Mouse (Mus musculus) retina, postnatal 1 day (tissue): Measurements from ENCODE around the gene Repin1.
A peak's percentile ranks its signal among the peaks of the same experiment; 100 is the strongest.
"Not testable (repeated sequence)": the region's sequence is repeated elsewhere in the genome, so short reads cannot be mapped to it uniquely, and the experiment has no call there.

Source experiments
- DNase-seq: peaks from one replicate; pipeline ENCODE4 v3.0.0-alpha.2; 2012

Repin1 gene

GRCm38 (mm10) chr6:48581257-48581656 lies 12.4 kb upstream of the Repin1 start:
- DNase-seq, result no peak

DNA sequence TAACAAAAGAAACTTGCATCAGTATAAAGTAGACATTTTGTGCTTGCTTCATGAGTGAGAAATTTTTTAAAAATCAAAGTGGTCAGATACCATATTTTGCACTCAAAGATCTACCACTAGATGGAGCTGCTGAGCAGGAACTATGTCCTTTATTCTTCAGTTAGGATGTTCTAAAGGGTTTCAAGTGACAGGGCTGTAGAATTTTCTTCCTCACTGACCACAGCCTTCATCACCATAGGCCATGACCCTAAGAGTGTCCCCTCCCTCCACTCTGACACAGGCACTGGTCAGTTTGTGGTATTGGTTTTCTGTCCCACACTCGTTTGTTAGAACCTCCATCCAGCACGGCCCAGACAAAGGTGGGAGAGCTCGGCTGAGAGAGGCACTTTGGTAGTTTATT lies 11.6 kb upstream of the Repin1 start:
- peak; percentile 75 for DNase-seq

DNA sequence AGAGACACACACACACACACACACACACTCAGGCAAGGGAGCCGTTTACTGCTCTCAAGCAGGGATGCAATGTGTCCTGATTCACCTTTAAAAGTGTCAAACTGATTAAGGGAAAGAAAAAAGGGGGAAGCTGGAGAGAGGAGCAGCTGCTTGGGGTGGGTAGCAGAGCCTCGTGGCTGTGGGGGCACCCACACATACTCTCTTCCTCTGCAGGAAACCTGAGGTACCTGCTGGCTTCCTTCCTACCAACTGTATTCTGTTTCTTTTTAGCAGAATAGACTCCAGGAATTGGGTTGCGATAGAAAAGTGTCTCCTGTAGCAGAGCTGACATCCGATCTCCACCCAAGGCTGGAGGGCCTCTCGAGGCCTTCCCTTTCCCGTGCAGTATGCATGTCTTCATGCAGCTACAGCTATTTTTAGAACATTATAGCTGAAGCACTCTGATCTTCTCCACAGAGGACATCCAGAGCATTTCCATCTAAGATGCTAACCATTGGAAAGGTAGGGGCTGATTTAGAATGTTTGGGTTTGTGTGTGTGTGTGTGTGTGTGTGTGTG lies 4.4 kb upstream of the Repin1 start, which contains the start of gene Gm45021:
TSS of gene Gm45021 (plus strand) at position 417 of the 557 bp plus-strand sequence.
- DNase-seq, result no peak

DNA sequence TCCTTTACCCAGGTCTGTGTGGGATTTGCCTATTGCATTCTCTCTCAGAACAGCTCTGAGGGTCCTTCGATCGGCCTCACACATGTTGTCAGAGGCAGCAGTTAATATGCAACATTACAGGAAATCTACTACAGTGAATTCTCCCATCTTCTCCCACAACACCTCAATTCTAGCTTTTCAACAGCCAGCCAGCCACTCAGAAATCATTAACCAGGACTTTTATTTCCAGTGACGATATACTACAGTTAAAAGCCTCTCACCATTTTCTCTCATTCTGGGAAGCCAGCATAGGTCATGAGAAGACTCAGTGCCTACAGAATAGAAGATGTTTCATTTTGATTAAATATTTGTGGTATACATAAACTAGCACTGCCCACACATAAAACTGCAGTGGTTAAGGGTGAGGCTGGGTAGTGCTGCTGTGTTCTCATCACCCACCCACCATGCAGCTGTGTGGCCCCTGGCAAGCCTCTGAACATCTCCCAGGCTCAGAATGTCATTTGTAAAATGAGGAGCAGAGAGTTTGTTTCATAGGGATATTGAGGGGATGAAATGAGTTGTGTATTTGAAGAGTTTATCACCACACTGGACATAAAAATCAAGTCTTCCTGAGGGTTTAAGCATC lies 2.4 kb upstream of the Repin1 start:
- no peak for DNase-seq

GRCm38 (mm10) chr6:48591871-48592270 lies 1.8 kb upstream of the Repin1 start:
- DNase-seq, result no peak

DNA sequence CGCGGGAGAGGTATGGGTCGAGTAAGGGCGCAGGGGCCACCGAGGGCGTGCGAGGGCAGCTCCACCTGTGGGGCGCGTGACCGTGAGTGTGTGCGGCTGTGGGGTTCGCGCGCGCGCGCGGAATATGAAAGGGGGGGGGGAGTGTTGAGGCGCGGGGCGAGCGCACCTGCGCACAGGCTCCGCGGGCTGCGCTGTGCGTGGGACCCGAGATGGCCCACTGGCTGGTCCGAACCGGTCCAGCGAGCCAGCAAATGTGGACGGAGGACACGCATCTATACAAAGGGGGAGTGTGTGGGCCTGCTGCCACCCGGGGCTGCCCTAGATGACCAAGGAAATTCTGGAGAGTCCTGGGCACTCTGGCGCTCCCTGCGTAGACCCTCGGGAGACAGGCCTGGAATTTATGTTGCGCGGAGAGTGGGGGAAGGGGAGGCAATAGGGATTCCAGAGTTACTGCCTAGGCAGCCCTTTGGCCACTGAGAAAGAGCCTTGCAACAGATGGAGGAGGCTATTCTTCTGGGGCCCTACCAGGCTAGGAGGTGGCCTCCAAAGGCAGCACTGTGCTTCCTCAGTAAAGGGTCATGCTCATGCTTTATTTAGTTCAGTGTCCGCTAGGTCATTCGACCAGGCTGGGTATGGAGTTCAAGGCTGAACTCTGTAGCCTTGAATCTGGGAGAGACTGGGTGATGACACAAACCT lies 508 bp downstream of the Repin1 start:
- DNase-seq, result peak; percentile 77

DNA sequence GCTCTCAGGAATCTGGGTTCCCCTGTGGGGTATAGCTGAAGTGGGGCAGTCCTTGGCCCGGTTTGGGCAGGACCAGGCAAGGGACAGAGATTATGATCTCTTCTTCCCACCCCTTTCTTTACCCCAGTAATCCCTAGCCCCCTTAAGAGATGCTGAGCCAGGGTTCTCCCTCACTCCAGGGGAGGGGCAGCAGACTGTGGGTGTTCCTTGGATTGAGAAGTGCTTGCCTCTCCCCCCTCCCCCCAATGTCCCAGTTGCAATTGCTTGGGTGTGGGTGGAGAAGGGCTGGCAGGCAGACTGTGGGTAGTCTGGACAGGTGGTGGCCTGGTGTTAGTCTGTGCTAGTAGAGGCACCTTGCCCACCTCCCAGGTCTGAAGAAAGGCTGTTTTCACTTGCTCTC lies 1.6 kb downstream of the Repin1 start:
- DNase-seq, result no peak

GRCm38 (mm10) chr6:48596545-48597232 lies 3.0 kb downstream of the Repin1 start:
- DNase-seq, result no peak

DNA sequence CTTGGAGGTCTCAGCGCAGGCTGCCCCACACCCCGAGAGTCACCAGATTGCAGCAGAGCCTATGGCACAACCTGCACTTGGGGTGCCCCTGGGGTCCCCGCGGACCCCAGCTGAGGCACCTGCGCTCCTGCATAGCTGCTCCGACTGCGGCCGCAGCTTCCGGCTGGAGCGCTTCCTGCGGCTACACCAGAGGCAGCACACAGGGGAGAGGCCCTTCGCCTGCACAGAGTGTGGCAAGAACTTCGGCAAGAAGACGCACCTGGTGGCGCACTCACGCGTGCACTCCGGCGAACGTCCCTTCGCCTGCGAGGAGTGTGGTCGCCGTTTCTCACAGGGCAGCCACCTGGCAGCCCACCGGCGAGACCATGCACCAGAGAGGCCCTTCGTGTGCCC lies 3.5 kb downstream of the Repin1 start:
- DNase-seq, result no peak

DNA sequence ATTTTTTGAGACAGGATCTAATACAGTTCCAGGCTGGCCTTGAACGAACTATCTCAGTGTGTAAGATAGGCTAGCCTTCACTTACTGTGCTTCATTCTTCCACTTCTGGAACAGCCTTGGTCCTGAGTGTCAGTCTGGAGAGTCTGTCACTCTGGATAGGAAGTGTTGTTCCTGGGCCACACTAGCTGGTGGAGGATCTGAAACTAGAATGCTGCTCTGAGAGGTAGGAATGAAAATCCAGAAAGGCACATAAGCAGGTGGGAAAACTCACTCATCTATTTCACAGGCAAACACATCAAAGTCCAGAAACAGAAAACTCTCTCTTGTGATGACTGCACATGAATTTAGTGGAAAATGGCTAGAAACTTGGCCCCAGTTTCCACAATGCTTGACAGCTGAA lies 6.9 kb downstream of the Repin1 start:
- DNase-seq, result no peak

DNA sequence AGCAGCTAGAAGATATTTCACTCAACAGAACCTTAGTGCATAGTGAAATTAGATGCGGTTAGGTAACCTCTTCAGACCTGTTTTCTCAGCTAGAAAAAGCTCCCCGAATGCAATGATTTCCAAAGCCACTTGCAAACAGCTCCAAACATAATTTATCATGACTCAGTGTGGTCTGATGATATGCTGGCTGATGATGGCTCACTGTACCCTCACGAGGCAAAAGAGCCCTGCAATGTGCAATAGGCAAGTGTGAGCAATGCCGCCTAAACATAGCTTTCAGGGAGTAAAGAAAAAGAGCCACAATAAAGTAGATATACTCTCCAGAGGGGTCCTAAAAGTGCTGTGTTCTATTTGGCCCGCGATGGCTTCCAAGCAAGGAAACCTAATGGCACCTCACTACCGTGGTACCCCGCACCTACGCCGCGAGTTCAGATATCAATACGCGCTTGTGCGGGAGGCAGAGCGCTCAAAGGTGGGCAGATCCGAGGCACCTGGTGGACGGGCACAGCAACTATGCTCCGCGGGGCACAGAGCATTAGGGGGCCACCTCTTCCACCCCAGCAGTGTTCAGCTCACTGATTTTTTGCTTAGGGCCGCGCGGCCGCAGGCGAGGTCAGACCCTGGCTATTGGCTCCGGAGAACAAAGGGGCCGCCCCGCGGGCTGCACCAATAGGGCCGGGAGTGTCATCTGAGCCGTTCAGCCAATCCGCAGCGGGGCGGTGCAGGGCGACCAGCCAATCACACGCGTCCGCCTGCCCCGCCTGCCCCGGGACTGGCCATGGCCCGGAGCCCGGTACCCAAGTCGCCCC lies 7.8 kb downstream of the Repin1 start, which contains the start of gene Zfp775:
TSS of gene Zfp775 (plus strand) at position 793 of the 809 bp plus-strand sequence.
- peak; percentile 96 for DNase-seq

DNA sequence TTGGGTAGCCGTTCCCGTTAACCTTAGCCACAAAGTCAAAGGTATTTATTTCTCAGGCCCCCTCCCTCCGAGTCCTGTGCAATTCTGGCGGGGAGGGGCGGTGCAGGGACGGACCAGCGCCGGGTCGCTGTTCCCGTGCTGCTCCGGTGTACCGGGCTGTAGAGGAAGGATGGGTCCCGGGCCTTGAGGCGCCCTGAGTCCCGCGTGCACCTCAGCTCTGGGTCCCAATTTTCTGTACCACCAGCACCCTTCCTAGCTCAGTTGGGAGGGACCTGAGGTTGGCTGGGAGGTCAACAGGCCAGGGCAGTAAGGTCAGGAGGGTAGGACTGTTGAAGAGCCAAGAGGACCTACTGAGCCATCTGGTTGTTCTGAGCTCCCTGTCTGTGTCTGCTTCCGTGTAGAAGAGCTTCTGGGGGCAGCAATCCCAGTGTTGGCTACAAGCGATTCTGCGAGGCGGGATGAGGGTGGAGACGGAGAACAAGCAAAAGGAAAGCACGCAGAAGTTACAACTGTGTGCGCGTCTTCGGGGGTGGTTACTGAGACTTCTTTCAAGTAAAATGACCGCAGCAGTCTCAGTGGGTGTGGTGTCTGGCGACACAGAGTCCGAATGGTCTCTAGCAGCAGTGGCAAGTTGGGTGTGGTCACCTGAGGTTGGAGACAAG lies 8.5 kb downstream of the Repin1 start:
- no peak for DNase-seq

- no peak for DNase-seq
Measured at GRCm38 (mm10) chr6:48608124-48608523, 14.4 kb downstream of the Repin1 start.

- DNase-seq, result no peak
Measured at GRCm38 (mm10) chr6:48609512-48609911, 15.8 kb downstream of the Repin1 start.

- no peak for DNase-seq
Measured at GRCm38 (mm10) chr6:48610657-48611056, 17.0 kb downstream of the Repin1 start.

DNA sequence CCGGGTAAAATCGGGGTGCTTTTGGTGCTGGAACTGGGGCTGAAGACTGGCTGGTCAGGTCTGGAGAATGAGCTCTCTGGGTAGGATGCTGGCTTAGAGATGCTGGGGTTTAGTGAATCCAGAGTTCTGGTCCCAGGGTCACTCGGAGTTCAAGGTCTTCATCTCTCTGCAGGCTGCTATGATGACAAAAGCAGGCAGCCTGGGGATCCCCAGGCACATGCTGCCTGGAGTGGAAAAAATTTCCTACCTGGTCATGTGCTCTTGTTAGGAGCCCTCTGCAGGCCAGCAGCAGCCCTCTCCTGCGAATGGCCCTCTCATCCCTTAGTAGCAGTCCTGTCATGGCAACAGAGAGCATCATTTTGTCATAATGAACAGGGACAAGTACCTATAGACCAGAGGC lies 19.8 kb downstream of the Repin1 start:
- DNase-seq, result no peak

DNA sequence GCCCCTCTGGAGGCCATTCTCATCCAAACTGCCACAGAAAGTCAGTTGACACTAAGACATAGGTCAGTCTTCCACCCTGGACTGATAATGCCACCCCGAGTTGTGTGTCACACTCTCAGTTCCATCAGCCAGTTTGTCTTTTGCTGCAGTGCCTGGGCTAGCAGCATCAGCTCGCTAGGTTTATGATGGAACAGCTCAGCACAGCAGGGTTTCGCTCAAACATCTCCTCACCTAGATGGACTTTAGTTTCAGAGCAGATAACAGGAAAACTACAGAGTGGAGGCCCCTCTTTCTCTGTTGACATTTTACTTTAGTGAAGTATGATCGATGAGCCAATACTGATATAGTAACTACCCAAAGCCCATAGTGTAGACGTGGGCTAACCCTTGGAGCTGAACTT lies 21.1 kb downstream of the Repin1 start:
- DNase-seq, result no peak

DNA sequence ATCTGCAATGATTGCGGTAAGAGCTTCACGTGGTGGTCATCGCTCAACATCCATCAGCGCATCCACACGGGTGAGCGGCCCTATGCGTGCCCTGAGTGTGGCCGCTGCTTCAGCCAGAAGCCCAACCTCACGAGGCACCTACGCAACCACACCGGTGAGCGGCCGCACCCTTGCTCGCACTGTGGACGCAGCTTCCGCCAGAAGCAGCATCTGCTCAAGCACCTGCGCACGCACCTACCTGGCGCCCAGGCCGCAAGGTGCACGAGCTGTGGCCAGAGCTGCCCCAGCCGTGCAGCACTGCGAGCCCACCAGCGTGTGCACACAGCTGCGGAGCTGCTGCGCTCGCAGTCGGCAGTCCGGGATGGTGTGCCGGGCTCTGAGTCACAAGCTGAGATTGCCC lies 26.3 kb downstream of the Repin1 start:
- DNase-seq, result no peak

- DNase-seq, result not testable (repeated sequence)
Measured at GRCm38 (mm10) chr6:48622186-48622843, 28.6 kb downstream of the Repin1 start.

- no peak for DNase-seq
Measured at GRCm38 (mm10) chr6:48623460-48623859, 29.8 kb downstream of the Repin1 start.

DNA sequence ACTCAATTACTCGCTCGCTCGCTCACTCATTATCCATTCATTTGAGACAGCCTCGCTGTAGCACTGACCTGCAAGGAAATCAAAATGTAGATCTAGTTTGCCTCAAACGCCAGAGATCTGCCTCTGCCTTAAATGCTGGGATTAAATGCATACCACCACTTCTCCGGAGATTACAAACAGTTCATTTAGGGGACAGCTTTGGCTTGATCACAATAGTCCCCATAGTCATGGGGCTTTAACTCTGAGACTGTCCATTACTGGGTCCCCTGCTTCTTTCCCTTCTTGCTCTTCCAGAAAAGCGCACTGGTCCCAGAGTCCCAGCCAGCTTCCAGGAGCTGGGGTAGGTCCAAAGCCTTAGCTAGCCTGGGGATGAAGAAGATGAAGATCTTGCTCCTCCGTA lies 32.8 kb downstream of the Repin1 start, which contains the start of gene AI854703:
TSS of gene AI854703 (plus strand) at position 301 of the 400 bp plus-strand sequence.
- no peak for DNase-seq

DNA sequence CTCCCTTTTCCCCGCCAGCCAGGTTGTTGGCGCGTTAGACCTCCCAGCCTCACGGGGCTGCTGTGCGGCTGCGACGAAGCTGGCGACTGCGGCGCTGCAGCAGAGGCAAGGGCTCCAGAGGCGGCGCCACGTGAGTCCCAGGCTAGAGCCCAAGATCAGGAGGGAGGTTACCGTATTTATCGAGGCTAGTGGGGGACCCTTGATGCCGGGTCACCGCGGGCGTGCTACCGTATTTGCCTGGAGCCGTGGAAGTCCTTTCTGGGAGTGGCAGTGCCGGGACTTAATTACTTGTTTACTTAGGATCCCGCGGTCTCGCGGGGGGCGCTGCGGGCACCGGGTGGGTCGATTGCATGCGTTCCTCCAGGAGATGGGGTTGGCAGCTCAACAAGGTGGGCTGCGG lies 33.3 kb downstream of the Repin1 start:
- DNase-seq, result peak; percentile 85
